Mouse (Mus musculus): ENCODE measurements around the gene Zfp941.

DNA sequence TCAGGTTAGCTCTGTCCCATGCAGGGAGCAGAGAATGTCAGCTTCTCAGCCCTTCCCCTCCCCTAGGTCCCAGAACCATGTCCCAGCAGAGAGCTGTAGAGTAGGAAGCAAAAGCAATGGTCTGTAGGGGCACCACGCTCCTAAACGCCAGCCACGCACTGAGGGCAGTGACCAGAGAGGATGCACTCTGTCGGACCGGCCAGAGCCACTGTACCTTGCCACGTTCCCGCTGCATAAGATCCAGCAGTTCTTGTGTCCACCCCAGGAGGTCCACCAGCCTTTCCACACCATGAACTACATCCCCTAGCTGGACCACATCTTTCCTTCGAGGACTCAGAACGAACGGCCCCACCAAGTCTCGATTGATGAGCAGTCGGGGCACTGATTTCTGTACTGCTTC is 42.8 kb upstream of the Zfp941 start:
- no peak for TF ChIP-seq CTCF (IDR thresholded peaks at IDR 0.05; ENCODE audit: extremely low read depth, insufficient read length, insufficient replicate concordance, low read depth, low read length)
- TF ChIP-seq POLR2A (IDR thresholded peaks at IDR 0.05; ENCODE audit: low read depth, low read length), result no peak
